Mouse (Mus musculus): Measurements from ENCODE around the gene Prpf6.

Prpf6 gene

DNA sequence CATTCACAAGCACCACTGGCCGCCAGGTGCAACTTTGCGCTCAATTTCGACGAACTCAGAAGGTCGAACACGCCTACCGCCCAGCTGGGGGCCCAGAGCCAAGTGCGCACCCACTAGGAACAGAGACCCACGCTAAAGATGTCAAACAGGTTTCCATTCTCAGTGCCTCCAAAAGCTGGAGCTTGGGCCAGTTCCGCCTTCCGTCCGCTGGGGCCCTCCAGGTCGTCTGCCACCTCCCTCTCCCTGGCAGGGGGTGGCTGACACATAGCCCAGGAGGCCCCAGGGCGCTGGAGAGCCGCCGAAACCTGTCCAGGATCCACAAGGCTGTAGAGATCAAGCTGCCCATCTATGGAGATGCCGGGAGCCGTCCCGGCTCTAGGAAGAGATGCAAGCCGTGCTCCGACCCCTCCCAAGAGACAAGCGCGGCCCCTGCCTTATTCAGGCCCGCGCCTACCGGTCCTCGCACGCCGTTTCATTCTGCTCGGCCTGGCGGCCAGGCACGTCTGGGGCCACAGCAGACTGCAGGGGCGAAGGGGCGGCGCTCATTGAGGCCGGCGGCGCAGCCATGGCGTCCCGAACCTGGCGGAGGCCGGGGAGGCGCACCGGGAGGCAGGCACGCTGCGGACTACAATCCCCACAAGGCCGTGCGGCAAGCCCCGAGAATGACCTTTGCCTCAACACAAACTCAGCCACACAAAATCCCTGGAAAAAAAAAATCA, 10.1 kb upstream of the Prpf6 start:
- peaks cover 35% of the 10 kb centered on the region for H3K36me3 ChIP-seq (ENCODE audit: insufficient read depth, low read length)
- H3K9me3 ChIP-seq (ENCODE audit: low read length) = no peaks in the 10 kb centered on the region
- peaks cover 28% of the 10 kb centered on the region for H3K4me1 ChIP-seq (replicated peaks; ENCODE audit: low read depth, low read length)
- peak overlapping the region; percentile 91 for H3K4me3 ChIP-seq (replicated peaks; ENCODE audit: low read length)
- TF ChIP-seq CTCF (conservative IDR thresholded peaks at IDR 0.05; ENCODE audit: low read length) (no peak), NANOG (IDR thresholded peaks at IDR 0.05; ENCODE audit: borderline replicate concordance, low read length) (no peak), POU5F1 (IDR thresholded peaks at IDR 0.05; ENCODE audit: borderline replicate concordance, low read length) (no peak)
- peaks cover 4% of the 10 kb centered on the region; the same call in 1 of the 2 replicates for H3K27me3 ChIP-seq (ENCODE audit: insufficient read depth, low read length)

DNA sequence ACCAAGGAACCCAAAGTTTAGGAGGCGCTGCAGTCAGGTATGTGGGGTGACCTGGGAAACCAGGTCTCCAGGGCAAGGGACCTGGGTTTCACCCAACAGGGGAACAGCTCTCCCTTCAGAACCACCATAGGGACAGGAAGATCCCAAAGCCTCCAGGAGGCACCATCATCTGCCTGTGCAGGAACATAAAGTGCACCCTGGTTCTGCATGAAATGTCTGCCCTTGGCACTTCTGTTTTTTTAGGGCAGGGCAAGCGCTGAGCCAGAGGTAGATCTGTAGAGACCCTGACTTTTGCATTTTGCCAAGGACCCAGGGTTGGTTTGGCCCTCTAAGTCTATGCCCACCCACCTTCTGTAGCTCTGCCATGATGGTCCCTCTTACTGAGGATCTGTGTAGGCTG, 9.3 kb upstream of the Prpf6 start:
- Histone ChIP-seq H3K27me3 (ENCODE audit: insufficient read depth, low read length) (no peaks in the 10 kb centered on the region), H3K36me3 (ENCODE audit: insufficient read depth, low read length) (peaks cover 43% of the 10 kb centered on the region), H3K9me3 (ENCODE audit: low read length) (no peaks in the 10 kb centered on the region), H3K4me1 (replicated peaks; ENCODE audit: low read depth, low read length) (peaks cover 28% of the 10 kb centered on the region), H3K4me3 (replicated peaks; ENCODE audit: low read length) (peak overlapping the region; percentile 91)
- no peak for TF ChIP-seq NANOG (IDR thresholded peaks at IDR 0.05; ENCODE audit: borderline replicate concordance, low read length)
- TF ChIP-seq POU5F1 (IDR thresholded peaks at IDR 0.05; ENCODE audit: borderline replicate concordance, low read length) = no peak
- no peak for TF ChIP-seq CTCF (conservative IDR thresholded peaks at IDR 0.05; ENCODE audit: low read length)

DNA sequence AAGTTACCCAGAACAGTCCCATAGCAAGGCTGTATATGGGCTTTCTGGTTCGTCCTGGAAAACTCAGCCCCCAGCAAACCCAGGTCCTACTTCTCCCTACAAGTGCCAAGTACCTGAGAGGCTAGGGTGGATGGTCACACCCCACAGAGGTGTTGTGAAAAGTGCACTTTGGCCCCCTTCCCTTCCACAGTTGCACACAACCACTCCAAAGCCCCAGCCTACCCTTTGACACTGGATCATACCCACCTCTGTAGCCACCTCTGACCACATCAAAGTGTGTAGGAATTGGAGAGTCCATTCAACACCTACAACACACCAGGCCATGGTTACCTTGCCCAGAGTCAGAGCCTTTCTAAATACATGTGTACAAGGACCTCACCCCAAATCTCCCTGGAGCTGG, 8.7 kb upstream of the Prpf6 start:
- TF ChIP-seq CTCF (conservative IDR thresholded peaks at IDR 0.05; ENCODE audit: low read length) (no peak), NANOG (IDR thresholded peaks at IDR 0.05; ENCODE audit: borderline replicate concordance, low read length) (no peak), POU5F1 (IDR thresholded peaks at IDR 0.05; ENCODE audit: borderline replicate concordance, low read length) (no peak)
- Histone ChIP-seq H3K4me3 (replicated peaks; ENCODE audit: low read length) (no peak overlapping the region), H3K27me3 (ENCODE audit: insufficient read depth, low read length) (no peaks in the 10 kb centered on the region)

DNA sequence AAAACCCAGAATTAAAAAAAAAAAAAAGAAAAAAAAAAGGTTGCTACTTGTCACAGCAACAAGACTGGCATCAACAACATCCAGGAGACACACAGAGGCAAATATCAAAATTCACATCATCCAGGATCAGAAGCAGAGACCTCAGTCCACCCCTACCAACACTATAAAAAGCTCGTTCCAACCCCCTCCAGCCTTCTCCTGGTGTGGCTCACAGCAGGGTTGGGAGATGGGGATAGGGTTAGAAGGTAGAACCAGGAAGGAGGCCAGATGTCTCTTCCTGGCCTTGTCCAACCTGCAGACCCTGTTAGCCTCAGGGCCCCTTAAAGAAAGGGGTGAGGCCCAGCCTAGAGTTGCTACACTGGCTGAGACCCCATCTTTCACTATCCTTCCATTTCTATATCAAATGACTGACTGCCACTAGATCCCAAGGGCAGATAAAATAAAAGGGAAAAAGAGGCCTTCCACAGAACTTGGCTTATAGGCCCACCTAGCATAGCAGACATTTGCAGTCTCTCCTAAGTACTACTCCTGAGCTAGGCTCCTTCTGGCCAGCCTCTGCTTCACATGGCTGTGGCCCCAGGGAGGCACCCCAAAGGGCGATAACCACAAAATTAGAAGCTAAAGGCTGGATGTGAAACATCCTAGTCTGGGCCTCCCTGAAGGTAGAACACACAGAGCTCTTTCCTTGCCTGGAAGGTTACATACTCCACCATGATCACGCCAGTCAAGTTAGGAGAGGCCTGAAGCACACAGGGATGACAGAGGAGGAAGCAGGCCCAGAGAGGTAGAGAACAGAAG, 8.0 kb upstream of the Prpf6 start:
- Histone ChIP-seq H3K4me3 (replicated peaks; ENCODE audit: low read length) (no peak overlapping the region), H3K4me1 (replicated peaks; ENCODE audit: low read depth, low read length) (peaks cover 37% of the 10 kb centered on the region), H3K36me3 (ENCODE audit: insufficient read depth, low read length) (peaks cover 56% of the 10 kb centered on the region), H3K9me3 (ENCODE audit: low read length) (no peaks in the 10 kb centered on the region), H3K27me3 (ENCODE audit: insufficient read depth, low read length) (no peaks in the 10 kb centered on the region)
- TF ChIP-seq CTCF (conservative IDR thresholded peaks at IDR 0.05; ENCODE audit: low read length) = no peak
- no peak for TF ChIP-seq NANOG (IDR thresholded peaks at IDR 0.05; ENCODE audit: borderline replicate concordance, low read length)
- TF ChIP-seq POU5F1 (IDR thresholded peaks at IDR 0.05; ENCODE audit: borderline replicate concordance, low read length) = no peak

More for the DNA sequence above, 8.7 kb upstream of the Prpf6 start:
- no peaks in the 10 kb centered on the region for H3K9me3 ChIP-seq (ENCODE audit: low read length)
- peaks cover 31% of the 10 kb centered on the region for H3K4me1 ChIP-seq (replicated peaks; ENCODE audit: low read depth, low read length)
- H3K36me3 ChIP-seq (ENCODE audit: insufficient read depth, low read length) = peaks cover 49% of the 10 kb centered on the region

DNA sequence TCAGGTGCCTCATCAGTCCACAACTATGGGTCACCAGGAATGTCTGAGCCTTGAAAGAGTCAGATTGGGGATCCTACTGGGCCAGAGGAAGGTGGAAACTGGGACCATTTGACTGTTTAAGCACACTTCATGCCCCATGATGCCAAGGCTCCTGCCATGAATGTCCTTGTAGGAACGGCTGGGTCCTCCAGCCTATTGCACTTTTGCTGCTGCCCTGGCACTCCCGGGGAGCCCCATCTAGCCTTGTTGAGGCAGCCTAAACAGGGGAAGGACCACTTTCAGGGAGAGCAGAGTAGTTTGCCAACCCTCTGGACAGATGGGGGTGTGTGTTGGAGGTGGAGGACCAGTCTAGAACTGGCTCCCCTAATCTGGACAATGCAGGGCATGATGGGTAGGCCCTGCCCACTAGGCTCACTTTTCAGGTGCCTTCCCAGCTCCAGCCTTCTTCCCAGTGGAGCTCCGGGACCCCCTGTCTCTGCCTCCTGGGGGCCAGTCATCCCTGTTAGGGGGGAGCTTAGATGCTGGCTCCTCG, 7.2 kb upstream of the Prpf6 start, which contains the start of gene Uckl1:
Gene Uckl1 (minus strand): TSS at position 482 of the 532 bp plus-strand sequence.
- peaks cover 65% of the 10 kb centered on the region for H3K36me3 ChIP-seq (ENCODE audit: insufficient read depth, low read length)
- no peak within 1 kb of the TSS for H3K4me3 ChIP-seq (replicated peaks; ENCODE audit: low read length)
- no peaks in the 10 kb centered on the region for H3K27me3 ChIP-seq (ENCODE audit: insufficient read depth, low read length)
- TF ChIP-seq NANOG (IDR thresholded peaks at IDR 0.05; ENCODE audit: borderline replicate concordance, low read length) (no peak), CTCF (conservative IDR thresholded peaks at IDR 0.05; ENCODE audit: low read length) (no peak), POU5F1 (IDR thresholded peaks at IDR 0.05; ENCODE audit: borderline replicate concordance, low read length) (no peak)
- H3K9me3 ChIP-seq (ENCODE audit: low read length) = no peaks in the 10 kb centered on the region
- H3K4me1 ChIP-seq (replicated peaks; ENCODE audit: low read depth, low read length) = peaks cover 32% of the 10 kb centered on the region

DNA sequence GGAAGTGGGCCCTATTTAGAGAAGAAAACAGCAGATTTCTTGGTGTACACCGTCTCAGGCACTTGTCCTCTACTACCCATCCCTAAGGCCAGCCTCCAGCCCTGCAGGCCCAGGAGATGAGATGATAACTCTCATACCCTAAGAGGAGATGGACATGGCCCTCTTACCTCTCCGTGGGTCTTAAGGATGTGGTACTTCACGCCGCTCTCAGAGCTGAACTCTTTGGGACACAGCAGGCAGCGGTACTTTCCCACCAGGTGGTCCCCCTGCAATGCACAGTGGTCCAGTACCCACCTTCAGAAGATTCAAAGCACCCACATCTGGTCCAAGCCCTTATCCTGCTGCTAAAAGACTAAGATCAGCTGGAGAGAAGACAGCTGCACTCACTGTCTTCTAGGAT, 6.2 kb upstream of the Prpf6 start:
- H3K4me3 ChIP-seq (replicated peaks; ENCODE audit: low read length) = no peak overlapping the region
- H3K27me3 ChIP-seq (ENCODE audit: insufficient read depth, low read length) = no peaks in the 10 kb centered on the region
- no peaks in the 10 kb centered on the region for H3K9me3 ChIP-seq (ENCODE audit: low read length)
- no peak for TF ChIP-seq POU5F1 (IDR thresholded peaks at IDR 0.05; ENCODE audit: borderline replicate concordance, low read length)
- TF ChIP-seq NANOG (IDR thresholded peaks at IDR 0.05; ENCODE audit: borderline replicate concordance, low read length) = no peak
- peaks cover 30% of the 10 kb centered on the region for H3K4me1 ChIP-seq (replicated peaks; ENCODE audit: low read depth, low read length)
- peaks cover 75% of the 10 kb centered on the region for H3K36me3 ChIP-seq (ENCODE audit: insufficient read depth, low read length)

DNA sequence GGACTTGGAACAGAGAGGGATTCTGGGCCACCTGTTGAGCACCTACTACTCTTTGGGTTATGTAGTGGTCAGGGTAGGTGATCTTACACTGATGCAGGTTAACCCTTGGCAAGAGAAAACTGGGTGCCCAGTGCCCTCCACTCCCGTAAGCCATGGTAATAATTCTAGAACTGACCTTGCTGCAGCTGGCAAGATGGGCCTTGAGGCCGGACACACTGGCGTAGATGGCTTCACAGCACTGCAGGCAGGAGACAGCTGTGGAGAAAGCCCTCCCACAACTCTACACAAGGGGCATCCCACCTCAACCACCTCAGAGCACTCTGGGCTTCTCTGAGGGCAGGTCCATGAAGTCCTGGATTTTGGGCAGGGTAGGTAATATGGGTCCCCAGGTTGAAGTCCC, 5.5 kb upstream of the Prpf6 start:
- Histone ChIP-seq H3K36me3 (ENCODE audit: insufficient read depth, low read length) (peaks cover 81% of the 10 kb centered on the region), H3K9me3 (ENCODE audit: low read length) (no peaks in the 10 kb centered on the region), H3K4me3 (replicated peaks; ENCODE audit: low read length) (no peak overlapping the region), H3K4me1 (replicated peaks; ENCODE audit: low read depth, low read length) (peaks cover 32% of the 10 kb centered on the region), H3K27me3 (ENCODE audit: insufficient read depth, low read length) (no peaks in the 10 kb centered on the region)
- TF ChIP-seq NANOG (IDR thresholded peaks at IDR 0.05; ENCODE audit: borderline replicate concordance, low read length) (no peak), CTCF (conservative IDR thresholded peaks at IDR 0.05; ENCODE audit: low read length) (no peak), POU5F1 (IDR thresholded peaks at IDR 0.05; ENCODE audit: borderline replicate concordance, low read length) (no peak)

DNA sequence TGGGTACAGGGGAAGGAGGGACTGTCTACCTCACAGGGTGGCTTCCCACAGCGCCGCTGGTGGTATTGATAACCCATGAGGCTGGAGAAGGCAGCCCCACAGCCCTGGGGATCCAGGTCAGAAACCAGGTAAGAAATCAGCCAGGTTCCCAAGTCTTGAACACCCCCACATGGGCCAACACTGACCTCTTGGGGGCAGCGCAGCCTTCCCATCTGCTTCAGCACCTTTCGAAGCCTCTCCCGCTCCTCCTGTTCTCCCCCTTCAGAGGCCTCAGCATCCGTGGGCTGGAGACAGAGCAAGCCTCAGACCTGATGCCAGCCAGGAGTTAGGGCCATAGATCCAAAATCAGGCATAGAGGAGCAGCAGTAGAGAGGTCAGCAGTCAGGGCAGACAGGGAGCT, 3.9 kb upstream of the Prpf6 start:
- Histone ChIP-seq H3K27me3 (ENCODE audit: insufficient read depth, low read length) (no peaks in the 10 kb centered on the region), H3K36me3 (ENCODE audit: insufficient read depth, low read length) (peaks cover 78% of the 10 kb centered on the region), H3K4me1 (replicated peaks; ENCODE audit: low read depth, low read length) (peaks cover 28% of the 10 kb centered on the region), H3K4me3 (replicated peaks; ENCODE audit: low read length) (no peak overlapping the region), H3K9me3 (ENCODE audit: low read length) (no peaks in the 10 kb centered on the region)
- TF ChIP-seq POU5F1 (IDR thresholded peaks at IDR 0.05; ENCODE audit: borderline replicate concordance, low read length) (no peak), CTCF (conservative IDR thresholded peaks at IDR 0.05; ENCODE audit: low read length) (no peak)
